Mouse (Mus musculus): ENCODE measurements around the gene Gna11.

The Gna11 gene

GRCm38 (mm10) chr10:81542727-81543460 lies 2.1 kb downstream of the Gna11 start:
- DNase-seq, result no peak

- DNase-seq, result peak; percentile 46
These were observed 3.2 kb downstream of the Gna11 start for GRCm38 (mm10) chr10:81541803-81542202.

GRCm38 (mm10) chr10:81541363-81541762 lies 3.6 kb downstream of the Gna11 start:
- DNase-seq, result no peak

- DNase-seq, result no peak
These were observed 6.5 kb downstream of the Gna11 start for GRCm38 (mm10) chr10:81538321-81539048.

GRCm38 (mm10) chr10:81537429-81537828 lies 7.6 kb downstream of the Gna11 start:
- DNase-seq, result no peak

GRCm38 (mm10) chr10:81536734-81537133 lies 8.3 kb downstream of the Gna11 start:
- no peak for DNase-seq

- no peak for DNase-seq
These were observed 10.2 kb downstream of the Gna11 start for GRCm38 (mm10) chr10:81534826-81535225.

GRCm38 (mm10) chr10:81526779-81527178 lies 18.2 kb downstream of the Gna11 start:
- peak; percentile 86 for DNase-seq

- DNase-seq, result peak; percentile 85
These were observed 19.8 kb downstream of the Gna11 start for GRCm38 (mm10) chr10:81525017-81525694.

- peak; percentile 52 for DNase-seq
These were observed 20.9 kb downstream of the Gna11 start, which contains the start of gene Gna15 for GRCm38 (mm10) chr10:81524051-81524605. Gna15 (minus strand) TSS chr10:81524225.

GRCm38 (mm10) chr10:81523570-81523969 lies 21.4 kb downstream of the Gna11 start:
- DNase-seq, result peak; percentile 48

- DNase-seq, result no peak
These were observed 21.8 kb downstream of the Gna11 start for GRCm38 (mm10) chr10:81523142-81523541.

- DNase-seq, result no peak
These were observed 25.0 kb downstream of the Gna11 start for GRCm38 (mm10) chr10:81519978-81520365.

GRCm38 (mm10) chr10:81519227-81519977 lies 25.6 kb downstream of the Gna11 start:
- peak; percentile 40 for DNase-seq

- DNase-seq, result peak; percentile 76
These were observed 26.4 kb downstream of the Gna11 start for GRCm38 (mm10) chr10:81518546-81518945.

GRCm38 (mm10) chr10:81517227-81517626 lies 27.8 kb downstream of the Gna11 start:
- no peak for DNase-seq

GRCm38 (mm10) chr10:81513798-81514197 lies 31.2 kb downstream of the Gna11 start:
- no peak for DNase-seq

- no peak for DNase-seq
These were observed 34.7 kb downstream of the Gna11 start for GRCm38 (mm10) chr10:81510246-81510810.

- no peak for DNase-seq
These were observed 37.1 kb downstream of the Gna11 start for GRCm38 (mm10) chr10:81507691-81508489.

GRCm38 (mm10) chr10:81507095-81507494 lies 37.9 kb downstream of the Gna11 start:
- DNase-seq, result no peak

- DNase-seq, result peak; percentile 16
These were observed 39.9 kb downstream of the Gna11 start for GRCm38 (mm10) chr10:81505016-81505664.
